Mouse (Mus musculus): ENCODE measurements at regions not wholly inside any gene's neighbourhood (a gene's known extent, or its start where the extent isn't known, plus 50 kb on each side); places are given as distances from the start of the nearest gene placed in this dataset.

- H3K27ac ChIP-seq (ENCODE audit: control insufficient read depth, low read depth, low read length): no peak overlapping the region
- H3K9ac ChIP-seq (ENCODE audit: control insufficient read depth, low read depth, low read length, poor library complexity, severe bottlenecking): no peak overlapping the region
- no peaks in the 10 kb centered on the region for H3K79me2 ChIP-seq (ENCODE audit: control insufficient read depth, insufficient read depth, low read length, poor library complexity)
Measured at GRCm38 (mm10) chr7:72971506-72972267, 403.6 kb upstream of the Rgma start.

DNA sequence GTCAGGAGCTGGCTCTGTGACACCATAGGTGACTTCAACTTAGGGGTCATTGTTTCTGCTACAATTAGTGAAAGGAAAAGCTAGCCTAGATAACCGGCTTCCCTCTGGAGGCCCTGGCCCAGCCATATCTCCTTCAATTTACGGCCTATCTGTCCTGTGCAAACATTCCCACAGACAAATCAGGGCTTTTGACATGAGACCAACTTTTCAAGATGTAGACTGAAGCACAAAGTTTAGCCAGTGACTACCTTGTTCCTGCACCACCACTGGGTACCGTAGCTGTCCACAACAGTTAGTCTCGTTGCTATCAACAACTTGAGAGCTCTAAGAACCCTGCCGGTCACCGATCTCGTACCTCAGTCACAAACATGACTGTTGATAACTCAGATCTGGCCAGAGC is 402.9 kb upstream of the Rgma start:
- H3K4me1 ChIP-seq (ENCODE audit: control insufficient read depth in 1 of 2, insufficient read depth in 2 of 2, low read length in 2 of 2): no peaks in the 10 kb centered on the region

More at GRCm38 (mm10) chr7:72971506-72972267, 403.6 kb upstream of the Rgma start:
- no peaks in the 10 kb centered on the region for H3K4me1 ChIP-seq (ENCODE audit: control insufficient read depth in 1 of 2, insufficient read depth in 2 of 2, low read length in 2 of 2)
- no peak for DNase-seq (ENCODE audit: low read depth, low spot score)
- H3K27me3 ChIP-seq (ENCODE audit: control insufficient read depth in 1 of 2, insufficient read depth in 2 of 2, low read length in 2 of 2): no peaks in the 10 kb centered on the region
- H3K36me3 ChIP-seq (ENCODE audit: control insufficient read depth in 1 of 2, insufficient read depth in 2 of 2, low read length in 2 of 2): no peaks in the 10 kb centered on the region
- no peaks in the 10 kb centered on the region for H3K9me3 ChIP-seq (replicated peaks; ENCODE audit: insufficient read depth, low read length)
- TF ChIP-seq ZMIZ1 (IDR thresholded peaks at IDR 0.05; ENCODE audit: low read depth, low read length): no peak
- TF ChIP-seq BHLHE40 (IDR thresholded peaks at IDR 0.05; ENCODE audit: borderline replicate concordance, low read depth, low read length): no peak
- no peak for TF ChIP-seq MAX (IDR thresholded peaks at IDR 0.05; ENCODE audit: low read length)
- TF ChIP-seq ELF1 (IDR thresholded peaks at IDR 0.05; ENCODE audit: low read depth, low read length): no peak
- no peak for TF ChIP-seq ZKSCAN1 (IDR thresholded peaks at IDR 0.05; ENCODE audit: low read depth, low read length)
- no peak for TF ChIP-seq HCFC1 (IDR thresholded peaks at IDR 0.05; ENCODE audit: low read depth, low read length)
- no peak for TF ChIP-seq MEF2A (IDR thresholded peaks at IDR 0.05; ENCODE audit: extremely low read depth, insufficient replicate concordance, low read depth, low read length, poor library complexity, severe bottlenecking)
- no peak for TF ChIP-seq CTCF (IDR thresholded peaks at IDR 0.05 in 2 of 3, conservative IDR thresholded peaks at IDR 0.05 in 1 of 3; ENCODE audit: control insufficient read depth in 1 of 3, insufficient read depth in 1 of 3, low read depth in 2 of 3, low read length in 3 of 3, poor library complexity in 1 of 3, severe bottlenecking in 1 of 3)
- no peak for TF ChIP-seq USF2 (IDR thresholded peaks at IDR 0.05; ENCODE audit: borderline replicate concordance in 1 of 2, insufficient read depth in 1 of 2, low read depth in 1 of 2, low read length in 2 of 2)
- no peak for TF ChIP-seq E2F4 (IDR thresholded peaks at IDR 0.05; ENCODE audit: borderline replicate concordance, low read depth, low read length)
- TF ChIP-seq CHD2 (IDR thresholded peaks at IDR 0.05; ENCODE audit: low read length): no peak
- no peak overlapping the region for H3K4me3 ChIP-seq (ENCODE audit: control insufficient read depth in 1 of 2, insufficient read depth in 1 of 2, low read depth in 2 of 2, low read length in 2 of 2)

More for the DNA sequence above, 402.9 kb upstream of the Rgma start:
- Histone ChIP-seq H3K9me3 (replicated peaks; ENCODE audit: insufficient read depth, low read length) (no peaks in the 10 kb centered on the region), H3K79me2 (ENCODE audit: control insufficient read depth, insufficient read depth, low read length, poor library complexity) (no peaks in the 10 kb centered on the region), H3K4me3 (ENCODE audit: control insufficient read depth in 1 of 2, insufficient read depth in 1 of 2, low read depth in 2 of 2, low read length in 2 of 2) (no peak overlapping the region), H3K9ac (ENCODE audit: control insufficient read depth, low read depth, low read length, poor library complexity, severe bottlenecking) (no peak overlapping the region), H3K36me3 (ENCODE audit: control insufficient read depth in 1 of 2, insufficient read depth in 2 of 2, low read length in 2 of 2) (no peaks in the 10 kb centered on the region), H3K27ac (ENCODE audit: control insufficient read depth, low read depth, low read length) (no peak overlapping the region), H3K27me3 (ENCODE audit: control insufficient read depth in 1 of 2, insufficient read depth in 2 of 2, low read length in 2 of 2) (no peaks in the 10 kb centered on the region)
- TF ChIP-seq CHD1 (IDR thresholded peaks at IDR 0.05; ENCODE audit: low read depth, low read length) (no peak), CTCF (IDR thresholded peaks at IDR 0.05 in 2 of 3, conservative IDR thresholded peaks at IDR 0.05 in 1 of 3; ENCODE audit: control insufficient read depth in 1 of 3, insufficient read depth in 1 of 3, low read depth in 2 of 3, low read length in 3 of 3, poor library complexity in 1 of 3, severe bottlenecking in 1 of 3) (no peak), GABPA (IDR thresholded peaks at IDR 0.05; ENCODE audit: low read depth, low read length) (no peak), SIN3A (IDR thresholded peaks at IDR 0.05; ENCODE audit: low read length) (no peak), TAL1 (IDR thresholded peaks at IDR 0.05; ENCODE audit: low read length) (no peak), POLR2AphosphoS2 (IDR thresholded peaks at IDR 0.05; ENCODE audit: low read length) (no peak), ZKSCAN1 (IDR thresholded peaks at IDR 0.05; ENCODE audit: low read depth, low read length) (no peak), MAFK (IDR thresholded peaks at IDR 0.05; ENCODE audit: borderline replicate concordance, low read depth, low read length) (no peak), ETS1 (IDR thresholded peaks at IDR 0.05; ENCODE audit: low read depth, low read length) (no peak), TBP (IDR thresholded peaks at IDR 0.05; ENCODE audit: low read depth, low read length) (no peak), KAT2A (conservative IDR thresholded peaks at IDR 0.05; ENCODE audit: low read depth, low read length) (no peak)
- no peak for DNase-seq (ENCODE audit: low read depth, low spot score)

Measured in MEL (cell line).